Mouse (Mus musculus): ENCODE measurements at regions not wholly inside any gene's neighbourhood (a gene's known extent, or its start where the extent isn't known, plus 50 kb on each side); places are given as distances from the start of the nearest gene placed in this dataset.

DNA sequence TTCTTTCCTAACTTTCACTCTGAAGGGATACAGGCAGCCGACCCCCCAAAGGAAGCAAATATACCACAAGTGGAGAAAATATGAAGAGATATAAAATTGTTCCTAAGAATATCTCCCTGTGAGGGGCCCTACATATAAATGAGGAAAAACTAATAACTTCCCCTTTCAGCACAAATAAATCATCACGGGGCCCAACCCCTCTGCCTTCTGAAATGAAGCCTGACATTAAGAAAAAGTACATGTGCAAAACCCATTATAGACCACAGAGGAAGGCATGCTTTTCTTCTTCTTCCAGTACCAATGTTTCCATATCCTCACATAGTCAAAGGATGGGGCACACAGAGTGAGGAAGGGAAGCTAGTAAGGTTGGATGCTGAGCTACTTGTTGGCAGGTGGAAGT is 317.0 kb downstream of the Ttll7 start:
- Histone ChIP-seq H3K9ac (ENCODE audit: low read length) (no peak overlapping the region), H3K27me3 (ENCODE audit: control insufficient read depth, insufficient read depth, low read length) (no peaks in the 10 kb centered on the region), H3K4me1 (replicated peaks; ENCODE audit: control insufficient read depth, insufficient read depth) (no peaks in the 10 kb centered on the region), H3K4me2 (replicated peaks; ENCODE audit: low read depth) (no peak overlapping the region), H3K36me3 (ENCODE audit: control insufficient read depth, insufficient read depth, low read length) (no peaks in the 10 kb centered on the region), H3K4me3 (ENCODE audit: low read depth, low read length) (no peak overlapping the region), H3K9me3 (ENCODE audit: control insufficient read depth, low read length) (no peaks in the 10 kb centered on the region), H3K27ac (replicated peaks) (no peak overlapping the region)
- WGBS = 73% methylated on average over 2 of the region's 2 CpGs
- ATAC-seq (ENCODE audit: low FRiP score, low TSS enrichment) (no peak), DNase-seq (ENCODE audit: low spot score) (no peak)
- no peak for TF ChIP-seq EP300 (optimal IDR thresholded peaks at IDR 0.05)
- TF ChIP-seq CTCF (IDR thresholded peaks at IDR 0.05; ENCODE audit: low read depth) = no peak

DNA sequence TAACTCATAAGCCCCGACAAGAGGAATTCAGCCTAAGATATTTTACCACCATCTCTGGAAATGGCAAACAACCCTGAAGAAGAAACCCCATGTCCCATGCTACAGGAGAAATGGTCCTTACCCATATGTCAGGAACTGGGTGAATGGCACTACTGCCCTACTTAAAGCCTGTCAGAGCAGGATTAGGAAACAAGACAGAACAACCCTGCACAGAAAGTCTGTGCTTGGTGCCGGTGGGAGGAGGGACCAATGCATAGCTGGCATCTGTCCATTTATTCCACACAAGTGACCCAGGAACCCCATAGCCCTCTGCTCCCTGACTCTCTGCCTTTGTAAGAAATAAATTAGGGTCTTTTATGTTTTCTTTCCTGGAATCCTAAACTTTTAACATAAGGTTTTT is 317.9 kb downstream of the Ttll7 start:
- WGBS = 48% methylated on average over 2 of the region's 2 CpGs
- no peak overlapping the region for H3K4me3 ChIP-seq (ENCODE audit: low read depth, low read length)
- no peaks in the 10 kb centered on the region for H3K9me3 ChIP-seq (ENCODE audit: control insufficient read depth, low read length)
- H3K27me3 ChIP-seq (ENCODE audit: control insufficient read depth, insufficient read depth, low read length) = no peaks in the 10 kb centered on the region
- no peak for TF ChIP-seq CTCF (IDR thresholded peaks at IDR 0.05; ENCODE audit: low read depth)
- TF ChIP-seq EP300 (optimal IDR thresholded peaks at IDR 0.05) = no peak
- no peak overlapping the region for H3K9ac ChIP-seq (ENCODE audit: low read length)
- no peak overlapping the region for H3K27ac ChIP-seq (replicated peaks)
- H3K36me3 ChIP-seq (ENCODE audit: control insufficient read depth, insufficient read depth, low read length) = no peaks in the 10 kb centered on the region
- H3K4me1 ChIP-seq (replicated peaks; ENCODE audit: control insufficient read depth, insufficient read depth) = no peaks in the 10 kb centered on the region
- ATAC-seq (ENCODE audit: low FRiP score, low TSS enrichment) = no peak
- H3K4me2 ChIP-seq (replicated peaks; ENCODE audit: low read depth) = no peak overlapping the region
- DNase-seq (ENCODE audit: low spot score) = no peak

DNA sequence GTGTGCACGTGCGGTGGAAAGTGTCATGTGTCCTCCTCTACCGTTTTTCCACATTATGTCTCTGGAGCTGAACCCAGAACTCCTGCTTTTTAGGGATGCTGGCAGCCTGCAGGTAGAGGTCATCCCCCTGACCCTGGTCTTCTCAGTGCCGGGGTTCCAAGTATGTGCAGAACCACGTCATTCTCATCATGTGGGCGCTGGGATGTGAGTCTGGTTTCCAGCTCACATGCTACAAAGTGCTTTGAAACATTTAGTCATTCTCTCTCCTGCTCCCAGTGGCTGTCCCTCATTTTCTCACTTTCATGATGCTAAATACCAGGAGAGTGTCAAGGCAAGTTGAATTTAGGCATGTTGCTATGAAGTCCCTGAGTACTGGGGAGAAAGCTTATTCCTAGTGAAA is 326.6 kb downstream of the Ttll7 start:
- no peaks in the 10 kb centered on the region for H3K9me3 ChIP-seq (ENCODE audit: control insufficient read depth, low read length)
- no peak overlapping the region for H3K4me3 ChIP-seq (ENCODE audit: low read depth, low read length)
- WGBS = 76% methylated on average over 6 of the region's 6 CpGs
- no peak for DNase-seq (ENCODE audit: low spot score)
- no peak overlapping the region for H3K4me2 ChIP-seq (replicated peaks; ENCODE audit: low read depth)
- ATAC-seq (ENCODE audit: low FRiP score, low TSS enrichment) = no peak
- no peak overlapping the region for H3K9ac ChIP-seq (ENCODE audit: low read length)
- no peaks in the 10 kb centered on the region for H3K36me3 ChIP-seq (ENCODE audit: control insufficient read depth, insufficient read depth, low read length)
- no peaks in the 10 kb centered on the region for H3K27me3 ChIP-seq (ENCODE audit: control insufficient read depth, insufficient read depth, low read length)
- no peak for TF ChIP-seq CTCF (IDR thresholded peaks at IDR 0.05; ENCODE audit: low read depth)
- no peak for TF ChIP-seq EP300 (optimal IDR thresholded peaks at IDR 0.05)
- H3K27ac ChIP-seq (replicated peaks) = no peak overlapping the region
- peaks cover 3% of the 10 kb centered on the region; the same call in 1 of the 2 replicates for H3K4me1 ChIP-seq (replicated peaks; ENCODE audit: control insufficient read depth, insufficient read depth)

- DNase-seq (ENCODE audit: low spot score) = no peak
These were observed 328.5 kb downstream of the Ttll7 start for GRCm38 (mm10) chr3:147180711-147181110.

GRCm38 (mm10) chr3:147181501-147182365 is 329.6 kb downstream of the Ttll7 start:
- Histone ChIP-seq H3K27me3 (ENCODE audit: control insufficient read depth, insufficient read depth, low read length) (no peaks in the 10 kb centered on the region), H3K4me2 (replicated peaks; ENCODE audit: low read depth) (no peak overlapping the region; the same call in 1 of the 2 replicates), H3K36me3 (ENCODE audit: control insufficient read depth, insufficient read depth, low read length) (no peaks in the 10 kb centered on the region), H3K4me3 (ENCODE audit: low read depth, low read length) (no peak overlapping the region), H3K9ac (ENCODE audit: low read length) (no peak overlapping the region), H3K4me1 (replicated peaks; ENCODE audit: control insufficient read depth, insufficient read depth) (peaks cover 3% of the 10 kb centered on the region; the same call in 1 of the 2 replicates), H3K27ac (replicated peaks) (no peak overlapping the region), H3K9me3 (ENCODE audit: control insufficient read depth, low read length) (no peaks in the 10 kb centered on the region)
- WGBS = 15% methylated on average over 20 of the region's 20 CpGs
- TF ChIP-seq CTCF (IDR thresholded peaks at IDR 0.05; ENCODE audit: low read depth) (no peak), EP300 (optimal IDR thresholded peaks at IDR 0.05) (no peak)
- ATAC-seq (ENCODE audit: low FRiP score, low TSS enrichment) (no peak), DNase-seq (ENCODE audit: low spot score) (no peak)

More at GRCm38 (mm10) chr3:147180711-147181110, 328.5 kb downstream of the Ttll7 start:
- H3K4me2 ChIP-seq (replicated peaks; ENCODE audit: low read depth) = no peak overlapping the region
- no peak for ATAC-seq (ENCODE audit: low FRiP score, low TSS enrichment)
- H3K27ac ChIP-seq (replicated peaks) = no peak overlapping the region
- no peaks in the 10 kb centered on the region for H3K9me3 ChIP-seq (ENCODE audit: control insufficient read depth, low read length)
- no peaks in the 10 kb centered on the region for H3K36me3 ChIP-seq (ENCODE audit: control insufficient read depth, insufficient read depth, low read length)
- 74% methylated on average over 4 of the region's 4 CpGs for whole genome bisulfite sequencing
- TF ChIP-seq CTCF (IDR thresholded peaks at IDR 0.05; ENCODE audit: low read depth) (no peak), EP300 (optimal IDR thresholded peaks at IDR 0.05) (no peak)
- no peaks in the 10 kb centered on the region for H3K27me3 ChIP-seq (ENCODE audit: control insufficient read depth, insufficient read depth, low read length)
- H3K9ac ChIP-seq (ENCODE audit: low read length) = no peak overlapping the region
- no peak overlapping the region for H3K4me3 ChIP-seq (ENCODE audit: low read depth, low read length)
- peaks cover 3% of the 10 kb centered on the region; the same call in 1 of the 2 replicates for H3K4me1 ChIP-seq (replicated peaks; ENCODE audit: control insufficient read depth, insufficient read depth)

- ATAC-seq (ENCODE audit: low FRiP score, low TSS enrichment) = no peak
- Histone ChIP-seq H3K27me3 (ENCODE audit: control insufficient read depth, insufficient read depth, low read length) (no peaks in the 10 kb centered on the region), H3K27ac (replicated peaks) (no peak overlapping the region), H3K4me2 (replicated peaks; ENCODE audit: low read depth) (no peak overlapping the region), H3K4me1 (replicated peaks; ENCODE audit: control insufficient read depth, insufficient read depth) (peaks cover 3% of the 10 kb centered on the region; the same call in 1 of the 2 replicates), H3K4me3 (ENCODE audit: low read depth, low read length) (no peak overlapping the region), H3K9ac (ENCODE audit: low read length) (no peak overlapping the region), H3K9me3 (ENCODE audit: control insufficient read depth, low read length) (no peaks in the 10 kb centered on the region), H3K36me3 (ENCODE audit: control insufficient read depth, insufficient read depth, low read length) (no peaks in the 10 kb centered on the region)
- no peak for TF ChIP-seq CTCF (IDR thresholded peaks at IDR 0.05; ENCODE audit: low read depth)
- no peak for TF ChIP-seq EP300 (optimal IDR thresholded peaks at IDR 0.05)
- no peak for DNase-seq (ENCODE audit: low spot score)
- WGBS = 63% methylated on average over 15 of the region's 15 CpGs
These were observed 330.3 kb downstream of the Ttll7 start for GRCm38 (mm10) chr3:147182366-147182875.
